Mouse (Mus musculus): ENCODE results near the gene Gm20388.

Gm20388 gene

DNA sequence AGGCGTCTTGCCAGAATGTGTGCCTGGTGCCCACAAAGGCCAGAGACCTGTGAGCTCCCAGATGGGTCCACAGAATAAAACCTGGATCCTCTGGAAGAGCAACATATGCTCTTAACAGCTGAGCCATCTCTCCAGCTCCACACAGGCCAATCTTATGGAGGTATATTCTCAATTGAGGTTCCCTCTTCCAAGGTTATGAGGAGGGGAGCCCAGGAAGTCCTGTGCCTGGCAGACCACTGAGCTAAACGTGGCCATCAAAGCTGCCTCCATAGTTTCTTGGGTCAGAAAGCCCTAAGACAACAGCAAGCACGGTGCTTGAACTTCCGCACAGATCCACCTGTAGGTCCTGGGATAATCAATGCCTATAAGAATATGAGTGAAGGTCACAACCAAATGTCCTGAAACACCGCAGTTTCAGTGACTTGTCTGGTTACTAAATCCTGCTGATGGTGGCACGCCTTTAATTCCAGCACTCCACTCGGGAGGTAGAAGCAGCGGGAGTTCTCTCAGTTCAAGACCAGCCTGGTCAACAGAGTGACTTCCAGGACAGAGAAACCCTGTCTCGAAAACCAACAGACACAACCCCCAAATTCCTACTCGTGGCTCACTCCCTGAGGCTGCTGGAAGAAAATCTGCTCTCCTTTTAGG is 1917.9 kb downstream of the Gm20388 start:
- DNase-seq = no peak

DNA sequence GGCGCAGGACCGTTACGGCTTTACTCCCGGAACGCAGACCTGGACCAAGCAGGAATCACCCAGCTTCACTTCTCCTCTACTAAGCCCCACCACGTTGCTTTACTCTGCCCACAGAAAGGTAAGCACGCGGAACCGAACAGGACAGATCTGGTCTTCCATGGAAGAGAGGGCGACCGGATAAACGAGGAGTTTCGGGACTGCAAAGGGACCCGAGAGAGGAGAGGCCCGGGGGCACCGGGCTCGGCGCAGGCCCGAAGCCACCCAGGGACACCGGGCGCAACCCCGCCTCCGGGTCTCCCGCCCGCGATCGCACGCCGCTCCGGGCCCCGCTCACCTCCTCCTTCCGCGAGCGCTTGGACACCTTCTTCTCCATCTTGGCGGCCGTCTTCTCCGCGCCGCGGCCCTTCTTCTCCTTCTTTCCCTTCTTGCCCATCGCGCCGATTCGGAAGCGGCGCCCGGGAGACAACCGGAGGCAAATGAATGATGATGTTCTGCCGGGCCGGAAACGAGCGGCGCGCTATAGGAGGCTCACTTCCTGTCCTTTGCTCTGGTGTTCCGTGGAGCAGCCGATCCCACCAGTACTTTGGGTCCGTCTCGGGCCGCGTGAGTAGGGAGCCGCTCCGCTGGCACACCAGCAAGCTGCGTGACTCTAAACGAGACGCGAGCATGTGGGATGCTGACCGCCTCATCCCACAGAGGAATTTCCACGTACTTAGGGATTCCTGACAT is 1918.6 kb downstream of the Gm20388 start, which contains the start of gene Klhdc4:
TSS of gene Klhdc4 (minus strand) at position 522 of the 729 bp plus-strand sequence.
- DNase-seq = peak; percentile 90

DNA sequence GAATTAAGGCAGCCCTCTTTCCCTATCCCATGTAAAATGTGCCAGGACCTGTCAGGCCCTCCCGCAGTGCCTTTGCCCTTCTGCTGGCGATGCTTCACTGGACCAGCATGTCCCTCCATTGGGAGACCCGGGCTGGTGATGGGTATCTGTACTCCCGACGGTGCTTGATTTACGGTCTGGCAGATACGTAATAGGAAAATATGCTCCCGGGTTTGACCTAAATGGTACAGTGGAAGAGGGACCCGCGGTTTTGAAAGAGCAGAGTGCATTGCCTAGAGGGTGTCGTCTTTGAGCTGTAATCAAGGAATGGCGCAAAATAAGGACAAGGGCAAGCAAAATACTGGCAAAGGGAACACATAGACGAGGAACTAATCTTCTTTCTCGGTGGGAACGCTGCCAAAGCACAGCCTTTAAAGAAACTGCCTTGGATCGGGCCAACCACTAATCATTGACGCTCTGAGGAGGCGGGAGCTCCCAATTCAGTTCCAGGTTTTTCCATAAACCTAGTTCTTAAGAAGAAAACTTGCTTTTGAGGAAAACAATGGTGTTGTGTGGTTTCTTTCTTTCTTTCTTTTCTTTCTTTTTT is 1919.2 kb downstream of the Gm20388 start:
- DNase-seq = no peak

DNA sequence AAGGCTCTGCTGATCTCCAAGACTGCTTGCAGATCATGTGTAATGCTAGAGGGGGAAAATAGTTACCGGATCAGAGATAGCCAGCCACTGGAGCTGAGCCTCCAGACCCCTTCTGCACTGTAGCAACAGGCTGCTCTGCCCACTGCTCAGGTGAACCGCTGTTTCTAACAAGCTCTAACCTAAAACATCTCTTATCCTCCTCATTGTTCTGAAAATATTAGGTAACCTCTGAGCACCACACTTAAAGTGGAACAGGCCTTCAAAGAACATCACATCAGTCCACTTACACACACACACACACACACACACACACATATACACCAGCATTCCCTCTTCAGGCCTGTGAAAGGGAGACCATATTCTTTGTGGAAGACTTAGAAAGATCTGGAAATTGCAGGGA is 1921.4 kb downstream of the Gm20388 start:
- no peak for DNase-seq

DNA sequence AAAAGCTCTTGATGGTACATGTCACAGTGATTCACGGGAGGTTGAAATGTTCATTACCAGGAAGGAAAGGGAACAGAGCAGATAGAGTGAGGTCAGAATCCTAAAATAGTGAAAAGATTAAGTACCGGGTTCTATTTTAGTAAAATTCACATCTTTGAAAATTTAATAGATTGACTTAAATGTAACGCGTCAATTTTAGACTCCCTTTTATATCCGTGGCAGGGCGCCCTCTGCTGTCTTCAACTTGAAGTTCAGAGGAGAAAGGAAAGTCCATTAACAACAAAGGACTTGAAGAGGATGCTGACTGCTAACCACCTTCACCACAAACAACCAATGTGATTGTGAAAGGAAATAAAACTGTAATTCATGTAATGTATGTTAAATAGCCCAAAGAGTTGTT is 1921.9 kb downstream of the Gm20388 start:
- DNase-seq = peak; percentile 80

DNA sequence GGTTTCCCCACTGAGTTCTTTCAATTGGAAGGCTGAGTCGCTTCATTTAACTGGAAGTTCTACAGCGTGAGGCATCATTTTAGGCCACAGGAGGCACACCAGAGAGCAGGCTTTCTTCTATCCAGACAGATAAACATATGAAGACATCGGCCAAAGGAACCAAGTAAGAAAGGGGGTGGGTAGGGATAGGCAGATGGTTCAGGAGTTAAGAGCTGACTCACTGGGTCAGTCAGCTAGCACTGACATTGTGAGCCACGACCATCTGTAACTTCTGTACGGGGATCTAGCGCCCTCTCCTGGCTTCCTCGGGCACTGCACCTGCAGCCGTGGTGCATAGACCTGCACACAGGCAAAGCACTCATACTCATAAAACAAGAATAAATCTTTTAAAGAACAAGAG is 1930.6 kb downstream of the Gm20388 start:
- DNase-seq = peak; percentile 37

DNA sequence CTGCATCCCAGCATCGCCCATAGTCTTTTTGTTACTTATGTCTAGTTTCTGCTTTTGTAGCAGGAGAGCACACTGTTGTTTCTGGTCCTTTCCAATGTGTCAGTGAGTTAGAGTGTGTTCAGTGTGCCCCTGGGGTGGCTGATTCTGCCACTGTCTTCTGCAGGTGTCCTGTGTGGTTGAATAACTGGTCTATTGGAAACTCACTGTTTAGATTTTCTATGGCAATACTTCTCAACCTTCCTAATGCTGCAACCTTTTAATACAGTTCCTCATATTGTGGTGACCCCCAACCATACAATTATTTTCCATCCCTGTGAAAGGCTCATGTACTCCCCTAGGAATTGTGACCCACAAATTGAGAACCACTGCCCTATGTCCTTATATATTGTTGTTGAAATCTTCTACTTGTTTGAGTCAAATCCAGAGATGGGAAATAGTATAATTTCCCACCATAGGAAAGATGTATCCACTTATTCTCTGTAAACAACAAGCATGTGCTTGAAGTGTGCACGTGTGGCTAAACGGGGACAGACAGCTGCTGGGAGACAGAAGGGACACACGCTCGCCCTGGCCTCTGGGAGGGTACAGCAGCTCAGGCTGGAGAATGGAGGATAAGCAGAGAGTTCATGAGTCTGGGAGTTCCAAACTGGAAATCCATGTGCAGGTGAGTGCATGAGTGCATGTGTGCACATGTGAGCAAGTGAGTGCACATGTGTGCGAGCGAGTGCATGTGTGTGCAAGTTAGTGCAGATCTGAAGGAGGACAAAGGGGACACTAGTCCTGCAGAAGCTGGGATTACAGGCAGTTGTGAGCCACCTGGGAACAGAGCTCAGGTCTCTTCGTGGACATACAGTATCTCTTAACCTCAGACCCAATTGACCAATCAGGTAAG is 1931.7 kb downstream of the Gm20388 start:
- no peak for DNase-seq

DNA sequence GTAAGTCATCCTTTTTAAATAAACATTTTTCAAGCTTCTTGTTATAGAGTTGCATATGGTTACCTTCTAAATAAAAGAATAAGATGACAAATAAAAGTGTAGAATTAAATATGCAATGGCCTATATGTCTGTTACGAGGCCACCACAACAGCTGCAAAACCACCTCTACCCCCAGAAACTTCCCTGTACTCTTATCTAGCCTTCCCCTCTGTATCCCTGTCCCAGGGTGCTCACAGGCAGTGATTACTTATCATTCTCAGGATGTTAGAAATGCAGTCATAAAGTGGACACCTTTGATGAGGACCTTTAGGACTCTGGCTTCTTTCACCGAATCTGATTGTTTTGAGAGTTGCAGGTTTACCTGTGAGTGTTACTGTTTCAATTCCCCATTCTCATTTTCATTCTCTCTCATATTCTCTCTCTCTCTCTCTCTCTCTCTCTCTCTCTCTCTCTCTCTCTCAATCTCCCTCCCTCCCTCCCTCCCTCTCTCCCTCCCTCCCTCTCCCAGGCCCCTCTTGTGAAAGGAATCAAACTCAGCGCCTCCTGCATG is 1932.6 kb downstream of the Gm20388 start:
- no peak for DNase-seq

DNA sequence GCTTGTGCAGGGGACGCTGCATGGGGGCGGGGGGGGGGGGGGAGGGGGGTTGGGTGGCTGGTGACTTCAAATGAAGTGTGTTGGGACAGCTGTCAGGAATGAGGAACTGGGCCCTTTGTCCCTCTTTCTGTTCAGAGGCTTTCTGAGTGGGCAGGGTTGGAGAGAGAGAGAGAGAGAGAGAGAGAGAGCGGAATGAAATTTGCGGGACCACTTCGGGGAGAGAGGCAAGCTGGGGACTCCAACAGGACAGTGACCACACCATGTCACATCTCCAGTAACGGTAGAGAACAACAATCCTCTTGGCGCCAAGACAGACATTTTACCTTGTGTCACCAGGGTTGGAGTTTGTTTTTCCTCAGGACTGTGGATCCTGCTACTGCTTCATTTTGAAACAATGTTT is 1934.1 kb downstream of the Gm20388 start:
- no peak for DNase-seq

DNA sequence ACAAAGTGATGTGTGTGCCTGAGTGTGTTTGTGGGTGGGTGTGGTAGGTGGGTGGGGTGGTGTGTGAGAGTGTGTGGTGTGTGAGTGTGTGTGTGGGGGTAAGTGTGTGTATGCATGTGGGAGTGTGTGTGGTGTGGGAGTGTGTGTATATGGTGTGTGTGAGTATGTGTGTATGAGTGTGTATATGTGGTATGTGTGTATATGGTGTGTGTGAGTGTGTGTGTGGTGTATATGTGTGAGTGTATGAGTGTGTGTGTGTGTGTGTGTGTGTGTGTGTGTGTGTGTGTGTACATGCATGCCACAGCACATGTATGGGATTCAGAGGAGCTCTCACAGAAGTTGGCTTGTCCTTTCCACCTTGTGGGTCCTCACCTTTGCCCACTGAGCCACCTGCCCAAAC is 1936.2 kb downstream of the Gm20388 start:
- DNase-seq = no peak

DNA sequence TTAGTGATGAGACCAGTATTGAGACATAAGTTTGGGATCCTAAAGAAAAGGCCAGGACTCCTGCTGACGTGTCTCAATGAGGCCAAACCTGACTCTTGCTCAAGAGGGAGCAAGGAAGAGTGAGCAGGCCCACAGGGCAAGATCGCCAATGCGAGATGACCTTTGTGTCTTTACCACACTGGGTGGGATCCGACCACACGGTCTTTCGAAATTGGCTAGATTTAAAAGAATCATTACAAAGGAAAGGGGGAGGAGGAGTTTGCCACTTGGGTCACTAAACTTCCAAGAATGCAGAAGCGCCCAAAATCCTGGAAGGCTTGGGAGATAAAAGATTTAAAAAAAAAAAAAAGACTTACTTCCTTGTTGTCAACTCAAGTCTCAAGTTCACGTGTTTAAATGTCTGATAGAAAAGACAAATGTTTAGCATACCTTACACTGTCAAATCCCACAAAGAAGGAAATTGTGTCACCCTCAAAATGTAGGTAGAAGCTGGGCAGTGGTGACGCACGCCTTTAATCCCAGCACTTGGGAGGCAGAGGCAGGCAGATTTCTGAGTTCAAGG is 1936.7 kb downstream of the Gm20388 start:
- no peak for DNase-seq

DNA sequence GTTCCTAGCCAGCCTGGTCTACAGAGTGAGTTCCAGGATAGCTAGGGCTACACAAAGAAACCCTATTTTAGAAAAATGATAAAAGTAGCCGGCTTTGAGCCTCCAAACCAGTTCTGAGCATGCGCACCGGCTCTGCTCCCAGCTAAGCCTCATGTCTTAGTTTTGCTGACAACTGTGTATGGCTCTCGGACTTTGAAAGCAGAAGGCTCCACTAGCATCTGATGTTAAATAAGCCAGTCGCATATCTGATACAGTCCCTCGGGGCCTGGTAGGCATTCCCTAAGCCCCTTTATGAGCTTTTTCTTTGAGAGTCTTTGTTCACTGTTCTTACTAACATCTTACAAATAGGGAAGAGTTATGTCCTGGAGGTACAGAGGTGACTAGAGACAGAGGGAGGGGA is 1937.3 kb downstream of the Gm20388 start:
- DNase-seq = no peak

DNA sequence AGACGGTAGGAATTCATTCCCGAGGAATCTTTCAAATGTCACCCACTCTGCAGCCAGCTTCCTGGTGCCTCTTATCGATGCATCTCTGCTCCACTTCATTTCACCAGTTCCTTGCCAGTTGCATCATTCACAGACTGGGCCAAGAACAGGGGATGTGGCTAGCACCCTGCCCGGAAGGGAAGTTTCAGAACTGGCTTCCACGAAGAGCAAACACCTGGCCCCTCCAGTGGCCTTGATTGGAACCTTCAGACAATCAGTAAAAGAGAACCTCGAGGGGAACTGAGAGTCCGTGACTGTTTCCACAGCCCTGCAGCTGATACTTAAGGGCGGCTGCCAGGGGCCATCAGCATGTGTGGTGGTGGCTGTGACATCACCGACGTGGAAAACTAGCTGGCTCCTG is 1937.9 kb downstream of the Gm20388 start:
- no peak for DNase-seq

DNA sequence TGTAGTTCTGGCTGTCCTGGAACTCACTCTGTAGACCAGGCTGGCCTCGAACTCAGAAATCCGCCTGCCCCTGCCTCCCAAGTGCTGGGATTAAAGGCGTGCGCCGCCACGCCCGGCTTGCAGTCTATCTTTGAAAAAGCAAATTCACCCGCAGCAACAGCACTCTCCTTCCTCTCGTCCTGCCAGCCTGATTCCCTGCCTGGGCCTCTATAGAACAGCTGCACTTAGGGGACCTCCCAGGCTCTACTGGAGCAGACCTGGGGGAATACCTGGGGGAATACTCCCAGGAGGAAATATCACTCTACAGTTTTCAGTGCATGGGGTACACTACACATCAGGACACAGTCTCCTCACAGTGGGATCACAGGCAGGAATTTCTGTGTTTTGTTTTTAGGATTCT is 1938.7 kb downstream of the Gm20388 start:
- no peak for DNase-seq

DNA sequence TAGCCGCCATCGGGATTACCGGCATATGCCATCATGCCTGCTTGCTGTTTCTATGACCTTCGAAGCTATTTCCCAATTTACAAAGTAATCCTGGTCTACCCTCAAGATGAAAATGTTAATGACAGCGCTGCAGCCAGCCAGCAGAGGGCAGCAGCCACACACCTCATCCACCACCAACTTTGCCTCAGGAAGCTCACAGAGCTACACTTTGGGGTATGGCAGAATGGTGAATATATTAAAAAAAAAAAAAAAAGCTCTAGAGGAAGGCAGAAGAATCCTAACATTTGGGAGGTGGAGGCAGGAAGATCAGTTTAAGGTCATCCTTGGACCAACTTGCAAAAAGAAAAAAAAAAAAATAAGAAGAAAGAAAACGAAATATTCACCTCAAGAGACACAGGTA is 1939.4 kb downstream of the Gm20388 start:
- peak; percentile 70 for DNase-seq

DNA sequence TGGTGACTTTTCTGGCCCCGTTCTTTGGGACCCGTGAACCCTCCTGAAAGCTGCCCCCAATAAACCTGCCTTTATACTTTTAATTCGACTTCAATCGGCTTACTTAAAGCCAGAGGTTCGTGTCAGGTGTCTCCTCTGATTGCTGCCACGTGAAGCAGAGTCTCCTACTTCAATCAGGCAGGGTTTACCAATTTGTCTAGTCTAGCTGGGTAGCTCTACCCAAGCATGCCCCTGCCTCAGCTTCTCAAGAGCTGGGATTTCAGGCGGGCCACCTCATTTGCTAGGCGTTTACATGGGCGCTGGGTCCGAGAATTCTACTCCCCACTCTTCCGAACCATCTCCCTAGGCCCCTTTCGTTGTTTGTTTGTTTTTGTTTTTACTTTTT is 1939.8 kb downstream of the Gm20388 start:
- DNase-seq = no peak

DNA sequence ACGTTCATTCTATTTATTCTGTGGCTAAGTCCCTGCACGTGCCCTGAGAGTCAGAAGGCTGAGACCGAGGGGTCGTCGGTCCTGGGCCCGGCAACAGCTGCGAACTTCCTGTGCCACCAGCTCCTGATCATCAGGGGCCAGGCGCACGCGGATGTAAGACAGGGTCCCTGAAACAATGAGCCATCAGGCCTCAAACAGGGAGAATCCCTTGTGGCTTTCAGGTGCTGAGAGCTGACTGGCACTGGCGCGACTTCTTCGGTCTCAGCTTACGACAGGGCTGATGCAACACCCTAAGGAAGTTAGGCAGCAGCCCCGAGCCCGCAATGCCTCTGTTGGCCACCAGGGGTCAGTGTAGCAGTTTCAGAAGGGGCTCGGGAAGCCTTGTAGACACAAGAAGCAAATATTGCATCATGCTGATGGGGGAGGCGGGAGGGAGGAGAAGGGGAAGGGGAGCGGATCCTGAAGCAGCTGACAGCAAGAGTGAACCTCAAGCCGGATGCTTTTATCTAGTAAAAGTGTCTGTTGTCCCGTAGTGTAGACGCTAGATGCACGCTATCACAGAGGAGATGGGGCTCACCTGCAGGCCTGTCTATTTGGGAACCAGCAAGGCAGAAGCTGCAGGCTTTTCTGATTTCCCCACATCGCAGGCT is 1940.3 kb downstream of the Gm20388 start:
- peak; percentile 99 for DNase-seq

DNA sequence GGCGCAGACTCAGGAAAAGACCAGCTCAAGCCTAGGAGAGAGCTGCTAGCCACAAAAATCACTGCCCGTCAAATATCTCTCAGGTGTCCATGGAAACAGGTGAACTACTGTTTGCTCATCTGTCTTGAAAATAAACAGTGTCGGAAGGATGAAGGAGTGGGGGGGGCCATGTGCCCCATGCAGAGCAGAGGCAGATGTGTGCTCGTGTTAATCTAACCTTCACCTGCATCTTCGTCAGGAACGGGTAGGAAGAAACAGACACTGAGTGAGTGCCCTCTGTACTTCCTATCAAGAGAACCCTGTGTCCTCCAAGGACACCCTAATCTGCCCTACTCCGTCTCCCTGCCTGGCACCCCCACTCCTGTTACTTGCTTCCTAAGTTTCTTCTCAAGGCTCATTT is 1941.1 kb downstream of the Gm20388 start:
- DNase-seq = no peak

DNA sequence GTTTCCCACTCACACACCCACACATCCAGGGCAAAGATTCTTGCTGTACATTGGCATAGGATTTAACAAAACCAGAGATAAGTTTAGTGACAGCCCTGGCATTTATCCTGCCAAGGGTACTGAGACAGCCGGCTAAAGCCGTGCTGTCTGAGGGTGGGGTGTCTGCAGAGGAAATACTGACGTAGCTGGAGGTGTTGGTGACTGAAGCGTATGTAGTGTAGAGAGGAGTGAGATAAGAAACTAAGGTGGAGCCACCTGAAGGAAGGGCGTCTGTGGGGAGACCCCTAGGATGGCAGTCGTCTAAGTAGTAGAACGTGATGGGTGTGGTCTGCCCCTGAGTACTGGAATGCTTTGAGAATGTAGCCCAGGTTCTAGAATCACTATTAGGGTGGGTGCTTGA is 1941.8 kb downstream of the Gm20388 start:
- DNase-seq = no peak

DNA sequence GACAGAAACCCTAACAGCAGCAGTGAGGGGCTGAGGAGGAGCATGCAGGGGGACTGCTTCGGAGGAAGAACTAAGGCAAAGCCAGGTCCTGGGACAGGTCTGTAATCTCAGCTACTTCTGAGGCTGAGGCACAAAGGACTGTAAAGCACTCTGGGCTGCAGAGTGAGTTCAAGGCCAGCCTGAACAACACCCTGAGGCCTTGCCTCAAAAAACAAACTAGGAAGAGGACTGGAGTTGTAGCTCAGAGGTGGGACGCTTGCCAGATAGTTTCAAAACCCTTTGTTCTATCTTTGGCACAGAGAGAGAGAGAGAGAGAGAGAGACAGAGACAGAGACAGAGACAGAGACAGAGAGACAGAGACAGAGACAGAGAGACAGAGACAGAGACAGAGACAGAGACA is 1942.9 kb downstream of the Gm20388 start:
- no peak for DNase-seq

DNA sequence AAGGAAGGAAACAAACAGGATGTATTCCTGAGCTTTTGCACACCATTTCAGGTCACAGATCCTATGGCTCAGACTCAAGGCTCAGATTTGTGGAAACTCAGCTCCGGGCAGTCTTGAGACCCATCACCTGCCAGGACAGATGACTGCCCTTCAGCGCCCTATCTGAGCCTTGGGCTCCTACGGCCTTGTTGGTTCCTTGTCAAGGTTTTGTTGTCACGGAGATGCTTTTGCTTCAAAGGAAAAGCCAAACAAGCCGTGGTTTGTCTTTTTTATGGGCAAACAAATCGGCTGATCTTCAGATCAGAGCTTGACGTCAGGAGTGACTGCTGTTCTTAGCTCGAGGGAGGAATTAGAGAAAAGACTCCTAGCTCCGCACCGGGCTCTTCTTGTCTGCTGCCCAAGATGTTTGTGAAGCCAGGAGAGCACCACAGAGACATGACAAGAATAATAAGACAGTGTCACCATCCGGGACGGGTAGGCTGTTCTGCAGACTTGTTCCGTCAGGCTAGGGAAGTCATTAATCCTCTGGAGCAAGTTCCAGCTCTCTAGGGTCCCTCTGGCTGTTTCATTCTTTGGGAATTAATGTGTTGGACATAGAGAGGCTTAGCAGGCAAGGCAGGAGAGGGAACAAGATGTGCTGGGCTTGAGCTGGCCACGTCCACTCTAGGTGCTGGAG is 1945.6 kb downstream of the Gm20388 start:
- no peak for DNase-seq

DNA sequence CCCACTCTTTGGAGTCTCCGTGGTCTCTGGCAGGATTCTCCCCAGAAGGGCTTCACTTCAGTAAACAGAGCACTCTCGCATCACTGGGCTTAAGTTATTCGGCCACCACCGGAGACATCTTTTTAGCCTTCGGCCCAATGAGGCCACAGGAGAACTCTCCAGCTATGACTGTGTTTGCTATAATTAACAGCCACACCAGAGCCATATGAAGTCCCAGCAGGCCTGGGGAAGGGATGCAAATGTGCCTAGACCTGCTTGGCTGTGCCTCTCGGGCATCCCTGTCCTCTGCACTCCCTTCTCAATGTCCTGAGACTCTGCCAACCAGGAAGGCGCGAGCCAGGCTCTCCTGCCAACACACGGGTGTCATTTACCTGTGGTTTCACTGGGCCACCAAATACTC is 1946.7 kb downstream of the Gm20388 start:
- no peak for DNase-seq
